Mouse (Mus musculus) midbrain, embryonic 12.5 days (tissue): ENCODE results near the gene Defb10. TPM values are rescaled to one million over a fixed set of nuclear protein-coding genes. Genes with fewer than 3 reads are reported as not detected.
"Not testable (repeated sequence)": the region's sequence is repeated elsewhere in the genome, so short reads cannot be mapped to it uniquely, and the experiment has no call there.

Source experiments
- ATAC-seq: fragments of 200-750 bp; cut with Nextera tagmentation; 2 replicates; pipeline ENCODE4 v1.8.0; 2017; ENCODE audit warnings: low read depth, moderate TSS enrichment, moderate library complexity; ENCODE audit not compliant: low FRiP score
- H3K27ac ChIP-seq: fragments of 300-500 bp; sonication (generic); replicated peaks from 2 replicates; pipeline ENCODE4 v1.5.1; 2016; ENCODE audit warnings: mild to moderate bottlenecking
- H3K27me3 ChIP-seq: fragments of 300-500 bp; sonication (generic); 2 replicates; pipeline ENCODE4 v1.6.1; 2016; ENCODE audit warnings: mild to moderate bottlenecking
- H3K36me3 ChIP-seq: fragments of 300-500 bp; sonication (generic); 2 replicates; pipeline ENCODE4 v1.6.1; 2016
- H3K4me1 ChIP-seq: fragments of 300-500 bp; sonication (generic); 2 replicates; pipeline ENCODE4 v1.6.1; 2016
- H3K4me2 ChIP-seq: fragments of 300-500 bp; sonication (generic); replicated peaks from 2 replicates; pipeline ENCODE4 v1.6.1; 2016; ENCODE audit warnings: mild to moderate bottlenecking, moderate library complexity
- H3K4me3 ChIP-seq: fragments of 300-500 bp; sonication (generic); 2 replicates; pipeline ENCODE4 v1.5.1; 2016; ENCODE audit warnings: mild to moderate bottlenecking
- H3K9ac ChIP-seq: fragments of 300-500 bp; sonication (generic); replicated peaks from 2 replicates; pipeline ENCODE4 v1.6.1; 2016; ENCODE audit warnings: mild to moderate bottlenecking, moderate library complexity
- H3K9me3 ChIP-seq: fragments of 300-500 bp; sonication (generic); 2 replicates; pipeline ENCODE4 v1.6.1; 2016; ENCODE audit warnings: mild to moderate bottlenecking
- WGBS: fragments of 180-500 bp; shearing (Covaris S2); methylation state at CpG from one replicate; pipeline ENCODE4 v1.1.7; 2016; 5-methylcytosine and 5-hydroxymethylcytosine counted together
- polyA plus RNA-seq: library from polyadenylated mRNA; unstranded; fragments of >200 nt; fragmentation: Nextera tagmentation; extraction: Ambion mirVana; gene quantifications from 2 replicates; pipeline ENCODE4 v1.2.1, GENCODE M21; 2016

Gene Defb10
- not detected in 2 replicates for polyA plus RNA-seq

- H3K27ac ChIP-seq, H3K9me3 ChIP-seq, H3K4me2 ChIP-seq, H3K36me3 ChIP-seq, H3K27me3 ChIP-seq, H3K4me3 ChIP-seq, H3K4me1 ChIP-seq, ATAC-seq, H3K9ac ChIP-seq: not testable (repeated sequence)
- WGBS = 33% methylated on average over 1 of the region's 1 CpGs
These were observed at the start of gene Defb10 for GRCm38 (mm10) chr8:21858586-21858985. Gene Defb10 (plus strand): TSS chr8:21858901.

GRCm38 (mm10) chr8:21885321-21885720 is 26.6 kb downstream of the Defb10 start, which contains the start of gene Defb9:
Gene Defb9 (minus strand): TSS chr8:21885421.
- not testable (repeated sequence) for H3K9ac ChIP-seq, H3K4me3 ChIP-seq, H3K9me3 ChIP-seq, H3K4me1 ChIP-seq, H3K4me2 ChIP-seq, H3K27me3 ChIP-seq, ATAC-seq, H3K36me3 ChIP-seq, H3K27ac ChIP-seq

- H3K4me1 ChIP-seq, H3K4me2 ChIP-seq, H3K27ac ChIP-seq, ATAC-seq, H3K36me3 ChIP-seq, H3K9ac ChIP-seq, H3K4me3 ChIP-seq, H3K9me3 ChIP-seq, H3K27me3 ChIP-seq: not testable (repeated sequence)
These were observed 47.6 kb downstream of the Defb10 start, which contains the start of gene Defb11 for GRCm38 (mm10) chr8:21906290-21906689. Gene Defb11 (minus strand): TSS chr8:21906412.

Other genes with a start within 250 kb of the Defb10 start
- not detected in 2 replicates for gene Defa26, start 240.7 kb upstream of the Defb10 start, polyA plus RNA-seq
- not detected in 2 replicates for gene Defa17, start 203.1 kb upstream of the Defb10 start, polyA plus RNA-seq
- not detected in 2 replicates for gene Defa34, start 193.1 kb upstream of the Defb10 start, polyA plus RNA-seq
- gene AY761184, start 155.3 kb upstream of the Defb10 start, polyA plus RNA-seq = not detected in 2 replicates
- gene Defa24, start 124.4 kb upstream of the Defb10 start, polyA plus RNA-seq = not detected in 2 replicates
- gene Defb50, start 35.4 kb upstream of the Defb10 start, polyA plus RNA-seq = not detected in 2 replicates
- not detected in 2 replicates for gene Defb2, start 19.0 kb upstream of the Defb10 start, polyA plus RNA-seq
- not detected in 2 replicates for gene Defb9, start 26.5 kb downstream of the Defb10 start, polyA plus RNA-seq
- gene Defb11, start 47.5 kb downstream of the Defb10 start, polyA plus RNA-seq = 1.3 TPM in 1 of 2 replicates, not detected in the other
- not detected in 2 replicates for gene Defb15, start 73.8 kb downstream of the Defb10 start, polyA plus RNA-seq
- not detected in 2 replicates for gene Defb35, start 79.5 kb downstream of the Defb10 start, polyA plus RNA-seq
- gene Defb13, start 87.9 kb downstream of the Defb10 start, polyA plus RNA-seq = not detected in 2 replicates
- not detected in 2 replicates for gene Fam90a1a, start 99.8 kb downstream of the Defb10 start, polyA plus RNA-seq
- not detected in 2 replicates for gene Ccdc70, start 110.9 kb downstream of the Defb10 start, polyA plus RNA-seq
- 1.9 and 2.6 TPM in 2 replicates for gene Atp7b, start 201.4 kb downstream of the Defb10 start, polyA plus RNA-seq
- gene Alg11, start 201.8 kb downstream of the Defb10 start, polyA plus RNA-seq = 31.7 and 37.9 TPM in 2 replicates